Mouse (Mus musculus) leukemia stem cell, adult 10-12 weeks (primary cell): Measurements from ENCODE around the gene Ldlrad3. TPM values are rescaled to one million over a fixed set of nuclear protein-coding genes. Genes with fewer than 3 reads are reported as not detected.

Experiments used
- polyA plus RNA-seq: library from polyadenylated mRNA; stranded (reverse); fragments of >175 nt; gene quantifications from 2 replicates; pipeline ENCODE4 v1.2.3, GENCODE M21; 2012; ENCODE audit warnings: low replicate concordance

The Ldlrad3 gene
- 0.17 and 0.20 TPM in 2 replicates for polyA plus RNA-seq

DNA sequence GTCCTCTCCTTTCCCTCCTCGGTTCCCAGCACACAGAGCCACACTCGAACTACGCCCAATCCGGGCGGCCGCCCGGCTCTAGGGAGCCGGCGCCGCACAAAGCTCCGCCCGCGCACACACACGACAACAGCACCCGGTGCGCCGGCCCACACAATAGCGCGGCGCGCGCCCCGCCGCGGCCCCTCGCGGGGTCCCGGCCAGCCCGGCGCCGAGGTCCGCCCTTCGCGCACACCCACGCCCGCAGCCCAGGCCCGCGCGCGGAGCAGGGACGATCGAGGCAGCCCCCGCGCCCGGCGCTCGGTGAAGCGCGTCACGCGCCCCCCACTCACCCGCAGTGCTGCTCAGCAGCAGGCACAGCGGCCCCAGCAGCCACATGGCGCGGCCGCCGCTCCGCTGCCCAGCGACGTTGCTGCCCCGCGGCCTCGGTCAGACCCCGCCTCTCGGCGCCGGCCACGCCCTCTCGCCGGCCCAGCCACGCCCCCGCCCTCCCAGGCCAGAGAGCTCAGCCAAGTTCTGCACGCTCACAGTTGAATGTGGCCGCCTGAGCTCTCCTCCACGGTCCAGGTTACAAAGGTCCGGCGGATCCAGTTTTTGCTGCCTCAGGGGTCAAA is at the start of gene Ldlrad3:
Ldlrad3 (minus strand) TSS at position 435 of the 611 bp plus-strand sequence.

Other genes starting within 250 kb of the Ldlrad3 start
- gene Trim44, start 221.4 kb upstream of the Ldlrad3 start, polyA plus RNA-seq: 9.4 and 9.9 TPM in 2 replicates